Mouse (Mus musculus) telencephalon, adult 2 months (tissue): ENCODE measurements at regions not wholly inside any gene's neighbourhood (a gene's known extent, or its start where the extent isn't known, plus 50 kb on each side); places are given as distances from the start of the nearest gene placed in this dataset.
"Not testable (repeated sequence)": the region's sequence is repeated elsewhere in the genome, so short reads cannot be mapped to it uniquely, and the experiment has no call there.

Experiments
- DNase-seq: peaks from one replicate; pipeline ENCODE4 v3.0.0-alpha.2; 2011; ENCODE audit warnings: low read depth, low spot score

DNA sequence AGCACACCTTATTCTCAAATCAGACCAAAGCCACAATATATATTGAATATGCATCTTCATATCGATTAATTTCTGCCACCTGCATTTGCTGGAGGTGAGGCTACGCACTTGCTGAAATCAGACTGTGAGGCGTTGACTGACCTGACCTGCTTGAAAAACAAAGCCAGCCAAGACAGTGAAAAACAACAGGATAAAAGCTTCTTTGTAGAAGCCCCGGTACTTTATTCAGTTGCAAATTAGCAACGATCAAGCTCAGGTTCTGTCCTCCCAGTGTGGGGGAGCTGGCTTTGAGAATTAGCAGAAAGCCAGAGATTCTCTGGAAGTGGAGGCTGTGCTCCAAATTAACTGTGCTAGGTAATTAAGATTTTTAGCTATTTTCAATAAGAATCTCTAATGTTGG lies 100.6 kb downstream of the Vmn2r79 start:
- no peak for DNase-seq

DNA sequence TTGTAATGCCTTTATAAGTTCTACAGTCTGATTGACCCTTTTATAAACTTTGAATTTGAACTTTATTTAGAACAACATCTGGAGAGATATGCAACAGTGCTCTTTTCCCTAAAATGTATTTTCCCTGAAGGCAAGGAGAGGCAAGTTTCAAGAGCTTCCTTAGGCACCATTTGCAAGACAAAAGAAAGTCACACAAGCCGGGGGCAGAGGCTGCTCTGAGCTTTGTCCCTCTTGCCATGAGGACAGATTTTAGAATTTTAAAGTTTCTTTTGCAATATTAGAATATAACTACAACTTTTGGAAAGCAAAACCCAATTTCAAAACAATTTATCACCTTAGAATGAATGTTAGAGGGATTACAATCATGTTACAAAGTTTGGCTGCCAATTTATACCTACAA lies 103.7 kb downstream of the Vmn2r79 start:
- not testable (repeated sequence) for DNase-seq

DNA sequence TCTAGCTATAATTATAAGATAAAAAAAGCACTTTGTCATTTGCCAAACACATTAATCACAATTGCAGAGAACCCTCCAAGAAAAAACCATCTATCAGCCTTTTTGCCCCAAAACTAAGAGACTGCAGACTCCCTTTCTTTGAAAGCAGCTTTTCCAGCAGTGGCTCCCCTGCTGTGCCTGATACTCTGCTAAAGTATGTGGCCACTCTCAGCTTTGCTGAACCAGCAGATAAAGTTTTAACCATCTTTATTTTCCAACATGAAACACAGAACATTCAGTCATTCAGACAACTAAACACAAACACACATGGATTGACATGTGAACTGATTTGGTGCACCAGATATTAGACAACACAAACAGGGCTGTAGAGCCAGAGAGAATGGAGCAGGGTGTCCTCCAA lies 104.5 kb downstream of the Vmn2r79 start:
- not testable (repeated sequence) for DNase-seq

DNA sequence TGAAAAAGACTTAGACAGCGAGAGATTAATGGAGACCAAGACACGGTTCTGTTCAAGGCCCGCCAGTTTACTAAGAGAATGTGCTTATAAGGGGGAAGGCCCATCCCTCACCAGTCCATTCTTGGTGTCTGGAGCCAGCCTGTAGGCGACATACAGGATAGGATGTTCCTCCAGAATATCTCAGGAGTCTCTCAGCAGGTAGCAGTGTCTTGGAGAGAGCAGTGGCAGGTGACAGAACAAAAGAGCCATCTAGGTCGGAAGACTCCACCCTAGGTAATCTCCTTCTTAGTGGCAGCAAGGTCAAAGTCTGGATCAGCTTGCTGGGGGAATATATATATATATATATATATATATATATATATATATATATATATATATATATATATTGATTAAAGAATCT lies 105.4 kb downstream of the Vmn2r79 start:
- not testable (repeated sequence) for DNase-seq

DNA sequence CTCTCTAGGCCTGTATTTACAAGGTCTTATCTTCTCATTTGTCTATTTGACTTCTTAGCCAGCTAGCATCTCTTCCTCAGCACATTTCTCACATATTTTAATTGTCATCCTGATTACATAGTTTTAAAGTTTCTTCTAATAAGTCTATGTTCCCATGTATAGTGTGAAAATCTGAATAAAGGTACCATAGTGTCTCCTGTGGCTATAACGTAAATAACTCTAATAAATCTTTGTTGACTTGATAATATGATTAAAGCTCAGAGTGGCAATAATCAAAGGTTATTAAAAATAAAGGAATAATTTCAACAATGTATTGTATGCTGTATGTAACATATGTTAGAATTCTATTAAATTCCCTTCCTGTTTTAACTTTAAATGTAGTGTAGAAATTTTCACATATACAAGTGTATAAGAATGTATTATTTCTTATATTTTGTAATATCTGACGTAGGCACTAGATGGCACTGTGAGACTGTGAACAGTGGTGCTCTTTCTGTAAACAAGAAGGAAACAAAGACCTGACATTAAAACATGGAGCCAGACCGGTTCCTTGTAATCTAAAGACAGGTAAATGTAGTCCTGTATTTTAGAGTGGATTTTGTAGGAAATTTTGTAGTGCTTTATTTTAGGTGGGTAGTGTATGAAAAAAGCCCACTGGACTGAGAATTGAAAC lies 114.5 kb downstream of the Vmn2r79 start:
- DNase-seq = peak; percentile 40

DNA sequence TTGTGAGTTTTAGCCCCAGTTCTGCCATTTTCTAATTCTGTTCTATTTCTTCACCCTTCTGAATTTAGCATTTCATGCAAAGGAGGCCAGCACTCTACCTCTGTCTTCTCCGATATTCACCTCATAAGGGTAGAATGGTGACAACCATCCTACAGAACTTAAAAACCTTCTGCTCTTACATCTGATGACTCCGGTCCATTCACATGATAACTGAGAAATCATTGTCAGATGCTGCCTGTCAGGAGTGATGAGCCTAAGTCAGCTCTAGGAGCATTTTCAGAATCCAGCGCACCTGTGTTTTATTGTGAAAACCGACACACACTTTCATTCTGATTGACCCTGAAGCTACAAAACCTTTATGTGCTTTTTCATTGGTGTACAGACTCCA lies 115.1 kb downstream of the Vmn2r79 start:
- DNase-seq = no peak

DNA sequence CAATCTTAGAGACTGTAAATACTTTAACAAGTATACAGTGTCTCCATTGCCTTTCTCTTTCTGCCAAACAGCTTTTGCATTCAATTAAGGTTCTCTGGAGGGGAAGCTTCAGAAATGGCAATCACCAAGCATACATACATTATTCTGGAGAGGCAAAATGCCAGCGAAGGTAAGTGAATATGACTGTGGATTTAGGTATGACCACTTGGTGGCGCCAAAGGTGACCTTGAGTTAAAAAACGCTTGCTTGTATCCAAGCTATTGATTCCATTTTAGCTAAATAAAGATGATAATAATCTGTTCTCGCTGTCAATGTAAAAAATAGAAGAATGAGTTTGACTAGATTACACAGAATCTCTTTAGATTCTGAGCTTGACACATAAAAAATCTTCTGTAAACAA lies 117.7 kb downstream of the Vmn2r79 start:
- peak; percentile 23 for DNase-seq

DNA sequence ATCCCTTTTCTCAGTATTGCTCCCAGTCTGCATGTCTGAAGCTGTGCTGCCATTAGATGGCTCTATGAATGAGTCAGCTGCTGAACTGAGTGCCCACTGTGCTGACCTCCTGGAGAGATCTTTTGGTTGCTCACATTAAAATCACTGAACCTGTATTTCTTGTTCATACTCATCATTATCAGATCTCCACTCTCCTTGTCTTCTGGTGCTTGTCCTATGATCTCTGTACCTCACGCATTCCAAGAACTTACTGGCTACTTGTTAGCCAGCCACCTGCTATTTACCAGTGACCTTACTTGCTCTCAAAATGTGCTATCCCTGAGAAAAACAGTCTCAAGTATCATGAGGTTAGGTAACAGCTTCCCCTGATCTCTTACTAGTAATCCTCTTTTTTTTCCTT lies 123.4 kb upstream of the Nox4 start:
- DNase-seq = no peak

DNA sequence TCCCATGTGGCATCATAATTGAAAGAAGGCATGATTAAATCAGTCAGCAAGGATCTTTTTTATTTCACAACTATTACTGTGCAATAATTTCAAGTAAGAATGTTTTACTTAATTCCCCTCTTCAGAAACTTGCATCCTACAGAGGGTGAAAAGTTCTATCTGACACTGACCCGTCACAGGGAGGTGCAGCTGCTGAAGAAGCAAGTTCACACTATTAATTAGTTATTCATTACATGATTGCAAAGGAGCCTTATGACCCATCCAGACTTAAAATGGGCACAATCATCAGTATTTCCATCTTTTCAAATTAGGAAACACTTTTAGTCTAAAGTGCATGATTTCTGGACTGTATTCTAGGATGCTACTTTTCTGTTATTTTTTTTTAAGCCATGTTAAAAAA lies 100.0 kb upstream of the Nox4 start:
- no peak for DNase-seq

DNA sequence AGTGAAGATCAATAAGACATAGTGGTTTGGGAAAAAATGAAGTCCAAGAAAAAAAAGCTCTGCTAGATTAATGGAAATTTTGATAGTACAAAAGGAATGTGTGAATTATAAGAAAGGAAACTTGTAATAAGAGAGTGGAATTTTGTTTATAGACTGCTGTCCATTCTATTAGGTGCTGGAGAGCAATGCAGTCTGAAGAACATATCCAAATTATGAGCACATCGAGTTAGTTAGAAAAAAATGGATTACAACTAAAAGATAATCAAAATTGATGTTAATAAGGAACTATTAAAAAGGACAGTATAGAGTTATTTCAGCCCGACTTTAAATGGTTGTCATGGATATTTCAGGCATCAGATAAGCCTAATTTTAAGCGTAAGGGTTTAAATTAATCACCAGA lies 98.2 kb upstream of the Nox4 start:
- DNase-seq = no peak

DNA sequence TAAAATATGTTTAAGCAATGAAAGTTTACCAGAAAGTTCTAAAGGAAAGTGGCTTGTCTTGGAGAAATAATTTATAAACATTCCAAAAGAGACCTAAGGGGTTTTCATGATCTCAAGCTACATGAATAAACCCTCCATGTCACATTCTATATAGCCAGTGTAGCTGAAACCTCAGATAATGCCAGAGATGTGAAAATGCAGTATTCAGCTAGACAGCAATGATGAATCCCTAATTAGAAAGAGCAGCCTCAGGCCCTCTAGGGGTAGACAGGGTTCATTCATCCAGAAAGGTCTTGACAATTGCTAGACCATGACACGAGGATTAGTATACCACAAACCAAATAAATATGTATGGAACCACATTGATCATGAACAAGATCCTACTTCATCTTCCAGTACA lies 97.2 kb upstream of the Nox4 start:
- no peak for DNase-seq

DNA sequence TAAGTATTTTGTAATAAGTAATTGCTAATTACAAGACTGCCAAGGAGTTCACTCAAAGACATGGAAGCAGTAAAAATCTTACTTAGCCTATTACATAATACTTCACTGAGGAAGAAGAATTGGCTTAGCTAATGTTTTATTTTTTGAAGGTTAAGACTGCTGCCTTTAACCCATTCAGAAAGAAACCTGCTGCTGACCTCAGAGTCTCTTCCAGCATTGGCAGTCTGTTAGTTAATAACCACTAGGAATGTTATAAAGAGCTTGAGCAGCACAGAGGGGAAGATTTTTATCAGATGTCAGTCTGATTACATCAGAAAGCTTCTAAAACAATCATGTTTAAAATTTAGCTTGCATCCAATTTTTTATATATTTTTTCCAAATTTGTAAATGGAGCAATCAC lies 94.9 kb upstream of the Nox4 start:
- no peak for DNase-seq

DNA sequence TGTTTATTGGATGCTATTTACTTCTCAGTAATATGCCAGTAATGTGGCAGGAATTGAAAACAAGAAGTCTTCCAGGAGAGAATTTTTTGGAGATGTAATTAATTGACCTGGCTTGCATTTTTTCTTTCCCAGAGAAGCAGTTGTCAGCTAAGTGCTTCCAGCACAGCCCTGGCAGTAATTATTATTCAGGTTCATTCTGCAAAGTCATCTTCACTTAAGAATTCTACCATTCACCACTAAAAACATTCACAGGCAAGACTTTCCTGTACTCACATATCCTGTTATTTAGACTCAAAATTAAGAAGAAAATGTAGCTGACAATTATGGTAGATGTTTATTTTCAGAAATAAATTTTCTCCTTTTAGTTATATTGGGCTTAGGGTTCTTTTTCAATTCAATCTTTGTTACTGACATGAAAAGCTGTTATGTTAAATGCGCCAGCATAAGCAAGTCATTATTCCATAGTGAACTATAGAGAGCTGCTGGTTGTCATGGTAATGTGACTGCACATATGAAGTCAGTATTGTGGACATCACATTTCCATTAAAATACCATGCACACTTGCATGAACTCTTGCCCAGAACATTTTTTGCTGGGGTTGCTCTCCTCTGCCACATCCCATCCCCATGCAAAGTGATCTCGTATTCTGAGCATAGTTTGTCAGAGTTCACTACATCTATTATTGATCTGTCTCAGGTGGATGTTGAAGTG lies 59.3 kb upstream of the Nox4 start:
- DNase-seq = peak; percentile 4

DNA sequence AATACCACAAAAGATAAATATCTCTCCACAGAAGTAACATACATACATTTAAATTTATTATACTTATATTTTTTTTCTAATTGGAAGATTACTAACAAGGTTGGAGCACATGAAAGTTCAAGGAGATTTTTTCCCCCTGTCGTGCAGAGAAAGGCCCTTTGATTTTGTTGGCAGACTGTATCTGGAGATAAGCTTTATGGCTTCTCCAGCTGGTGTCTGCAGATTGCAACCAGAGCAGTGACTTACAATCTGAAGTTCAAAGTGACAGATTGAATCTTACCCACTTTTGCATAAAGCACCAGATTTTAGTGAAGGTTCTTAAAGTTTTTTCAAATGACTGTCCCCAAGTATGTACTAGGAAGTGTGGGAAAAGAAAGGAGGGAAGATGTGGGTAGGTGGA lies 50.2 kb upstream of the Nox4 start:
- no peak for DNase-seq
